Mouse (Mus musculus): ENCODE data around the gene Zfp652. TPM values are rescaled to one million over a fixed set of nuclear protein-coding genes. Genes with fewer than 3 reads are reported as not detected.

Gene Zfp652
- polyA plus RNA-seq, 1 experiment from 2014 or later = 11.9 TPM

DNA sequence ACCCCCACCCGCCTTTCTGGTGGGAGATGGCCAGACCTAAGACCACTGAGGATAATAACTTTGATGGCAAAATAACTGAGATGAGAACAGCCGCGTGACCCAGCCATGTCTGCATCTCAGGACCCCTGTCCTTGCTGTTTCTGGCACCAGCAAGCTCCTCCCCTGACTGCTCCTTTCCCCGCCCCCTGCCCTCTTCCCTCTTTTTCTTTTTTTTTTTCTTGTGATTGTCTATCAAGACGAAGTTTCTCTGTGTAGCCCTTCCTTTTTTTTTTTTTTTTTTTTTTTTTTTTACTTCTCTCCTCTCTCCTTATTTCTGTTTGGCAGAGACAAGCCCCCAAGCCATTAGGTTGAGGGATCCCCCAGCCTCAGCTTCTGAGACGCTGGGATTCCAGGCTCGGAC lies 98.4 kb downstream of the Zfp652 start:
- no peak for DNase-seq (ENCODE audit: low spot score)
- no peaks in the 10 kb centered on the region; the same call in 1 of the 2 replicates for H3K4me1 ChIP-seq (replicated peaks; ENCODE audit: control insufficient read depth, insufficient read depth, low read length)
- no peak overlapping the region for H3K9ac ChIP-seq (ENCODE audit: low read length)
- no peak overlapping the region for H3K27ac ChIP-seq (ENCODE audit: low read depth, low read length)
- no peaks in the 10 kb centered on the region for H3K36me3 ChIP-seq (ENCODE audit: control insufficient read depth, insufficient read depth, low read length)
- no peak for ATAC-seq (replicated peaks; ENCODE audit: low FRiP score)
- H3K9me3 ChIP-seq (ENCODE audit: control insufficient read depth, low read length) = no peaks in the 10 kb centered on the region; the same call in 1 of the 2 replicates
- no peak overlapping the region for H3K4me2 ChIP-seq (ENCODE audit: low read depth, low read length, severe bottlenecking)
- no peaks in the 10 kb centered on the region for H3K27me3 ChIP-seq (ENCODE audit: control insufficient read depth, insufficient read depth, low read length)
- WGBS = 59% methylated on average over 7 of the region's 7 CpGs
- no peak overlapping the region for H3K4me3 ChIP-seq (ENCODE audit: low read depth, low read length)

DNA sequence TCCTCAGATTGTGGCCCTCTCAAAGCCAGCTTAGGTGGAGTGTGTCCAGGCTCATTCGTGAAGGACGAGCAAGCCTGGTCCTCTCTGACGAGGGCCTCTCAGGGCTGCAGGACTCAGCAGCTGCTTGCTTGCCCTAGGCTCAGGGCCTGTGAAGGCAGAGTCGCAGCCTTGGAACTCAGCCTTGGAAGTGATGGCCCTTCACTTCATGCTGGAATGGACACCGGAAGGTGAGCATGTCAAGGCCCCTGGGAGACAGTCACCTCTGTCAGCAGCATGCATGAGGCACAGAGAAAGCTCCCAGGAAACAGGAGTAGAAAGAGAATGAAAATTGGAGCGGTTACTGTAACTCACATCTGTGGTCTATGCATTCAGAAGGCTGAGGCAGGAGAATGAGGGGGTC lies 99.3 kb downstream of the Zfp652 start:
- Histone ChIP-seq H3K36me3 (ENCODE audit: control insufficient read depth, insufficient read depth, low read length) (no peaks in the 10 kb centered on the region), H3K9me3 (ENCODE audit: control insufficient read depth, low read length) (no peaks in the 10 kb centered on the region; the same call in 1 of the 2 replicates), H3K27ac (ENCODE audit: low read depth, low read length) (no peak overlapping the region), H3K4me3 (ENCODE audit: low read depth, low read length) (no peak overlapping the region), H3K27me3 (ENCODE audit: control insufficient read depth, insufficient read depth, low read length) (no peaks in the 10 kb centered on the region), H3K4me1 (replicated peaks; ENCODE audit: control insufficient read depth, insufficient read depth, low read length) (no peaks in the 10 kb centered on the region; the same call in 1 of the 2 replicates), H3K9ac (ENCODE audit: low read length) (no peak overlapping the region), H3K4me2 (ENCODE audit: low read depth, low read length, severe bottlenecking) (no peak overlapping the region)
- 85% methylated on average over 6 of the region's 6 CpGs for WGBS
- ATAC-seq (replicated peaks; ENCODE audit: low FRiP score) (no peak), DNase-seq (ENCODE audit: low spot score) (no peak)

DNA sequence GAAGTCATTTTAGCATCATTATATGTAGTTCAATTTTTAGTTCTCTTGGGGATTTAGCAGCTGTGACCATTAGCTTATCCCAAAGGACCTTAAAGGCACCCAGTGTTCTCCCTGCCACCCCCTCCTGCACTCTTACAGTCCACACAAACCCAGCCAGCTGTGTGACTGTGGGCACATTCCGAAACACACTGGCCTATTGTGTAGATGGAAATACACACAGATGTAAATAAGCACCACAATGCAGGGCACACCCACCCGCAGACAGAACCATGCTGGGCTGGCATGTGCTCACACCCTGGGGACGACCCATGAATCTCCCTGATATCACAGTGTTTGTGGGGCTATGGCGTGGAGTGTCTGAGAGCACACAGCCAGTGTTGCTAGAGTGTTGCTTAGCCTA lies 99.8 kb downstream of the Zfp652 start:
- Histone ChIP-seq H3K4me3 (ENCODE audit: low read depth, low read length) (no peak overlapping the region), H3K27me3 (ENCODE audit: control insufficient read depth, insufficient read depth, low read length) (no peaks in the 10 kb centered on the region), H3K4me1 (replicated peaks; ENCODE audit: control insufficient read depth, insufficient read depth, low read length) (no peaks in the 10 kb centered on the region; the same call in 1 of the 2 replicates), H3K36me3 (ENCODE audit: control insufficient read depth, insufficient read depth, low read length) (no peaks in the 10 kb centered on the region), H3K9me3 (ENCODE audit: control insufficient read depth, low read length) (no peaks in the 10 kb centered on the region; the same call in 1 of the 2 replicates), H3K4me2 (ENCODE audit: low read depth, low read length, severe bottlenecking) (no peak overlapping the region), H3K9ac (ENCODE audit: low read length) (no peak overlapping the region), H3K27ac (ENCODE audit: low read depth, low read length) (no peak overlapping the region)
- WGBS = 76% methylated on average over 4 of the region's 4 CpGs
- no peak for DNase-seq (ENCODE audit: low spot score)
- ATAC-seq (replicated peaks; ENCODE audit: low FRiP score) = no peak

DNA sequence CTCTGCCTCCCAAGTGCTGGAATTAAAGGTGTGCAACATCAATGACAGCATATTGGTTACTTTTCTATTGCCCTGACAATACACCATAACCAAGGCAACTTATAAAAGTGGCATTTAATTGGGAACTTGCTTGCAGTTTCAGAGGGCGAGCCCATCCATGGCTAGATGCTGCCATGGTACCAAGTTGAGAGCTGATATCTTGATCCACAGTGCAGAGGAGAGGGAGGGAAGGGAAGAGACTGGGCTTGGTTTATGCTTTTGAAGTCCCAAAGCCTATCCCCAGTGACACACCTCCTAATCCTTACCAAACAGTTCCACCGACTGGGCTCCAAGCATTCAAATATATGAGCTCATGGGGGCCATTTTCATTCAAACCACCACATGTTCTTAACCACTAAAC lies 101.6 kb downstream of the Zfp652 start:
- WGBS = 96% methylated on average over 2 of the region's 2 CpGs
- H3K4me3 ChIP-seq (ENCODE audit: low read depth, low read length) = no peak overlapping the region
- no peaks in the 10 kb centered on the region; the same call in 1 of the 2 replicates for H3K4me1 ChIP-seq (replicated peaks; ENCODE audit: control insufficient read depth, insufficient read depth, low read length)
- H3K9ac ChIP-seq (ENCODE audit: low read length) = no peak overlapping the region
- H3K9me3 ChIP-seq (ENCODE audit: control insufficient read depth, low read length) = no peaks in the 10 kb centered on the region
- ATAC-seq (replicated peaks; ENCODE audit: low FRiP score) (no peak), DNase-seq (ENCODE audit: low spot score) (no peak)
- H3K27me3 ChIP-seq (ENCODE audit: control insufficient read depth, insufficient read depth, low read length) = no peaks in the 10 kb centered on the region
- no peak overlapping the region for H3K4me2 ChIP-seq (ENCODE audit: low read depth, low read length, severe bottlenecking)
- no peak overlapping the region for H3K27ac ChIP-seq (ENCODE audit: low read depth, low read length)
- no peaks in the 10 kb centered on the region for H3K36me3 ChIP-seq (ENCODE audit: control insufficient read depth, insufficient read depth, low read length)

DNA sequence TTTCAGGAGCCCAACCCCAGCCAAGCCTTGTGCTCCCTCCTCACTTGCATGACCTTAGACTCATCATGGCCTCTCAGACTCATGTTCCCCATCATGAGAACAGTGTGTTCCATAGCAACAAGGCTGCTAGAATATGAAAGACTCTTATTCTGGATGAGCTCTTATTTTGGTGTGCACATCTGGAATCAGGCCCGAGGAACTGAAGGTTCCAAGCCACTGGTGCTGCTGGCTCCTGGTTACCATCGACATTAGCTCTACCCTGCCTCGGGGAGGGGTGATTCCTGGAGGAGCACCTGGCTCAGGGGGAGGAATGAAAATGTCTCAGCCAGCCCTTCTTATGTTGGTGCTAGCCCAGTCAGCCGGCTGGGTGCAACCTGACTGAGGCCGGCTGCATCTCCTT lies 102.4 kb downstream of the Zfp652 start:
- no peak for DNase-seq (ENCODE audit: low spot score)
- Histone ChIP-seq H3K27me3 (ENCODE audit: control insufficient read depth, insufficient read depth, low read length) (no peaks in the 10 kb centered on the region), H3K36me3 (ENCODE audit: control insufficient read depth, insufficient read depth, low read length) (no peaks in the 10 kb centered on the region), H3K4me2 (ENCODE audit: low read depth, low read length, severe bottlenecking) (no peak overlapping the region), H3K27ac (ENCODE audit: low read depth, low read length) (no peak overlapping the region), H3K9me3 (ENCODE audit: control insufficient read depth, low read length) (no peaks in the 10 kb centered on the region), H3K4me3 (ENCODE audit: low read depth, low read length) (no peak overlapping the region), H3K9ac (ENCODE audit: low read length) (no peak overlapping the region), H3K4me1 (replicated peaks; ENCODE audit: control insufficient read depth, insufficient read depth, low read length) (no peaks in the 10 kb centered on the region; the same call in 1 of the 2 replicates)
- WGBS = 78% methylated on average over 5 of the region's 5 CpGs
- no peak for ATAC-seq (replicated peaks; ENCODE audit: low FRiP score)

DNA sequence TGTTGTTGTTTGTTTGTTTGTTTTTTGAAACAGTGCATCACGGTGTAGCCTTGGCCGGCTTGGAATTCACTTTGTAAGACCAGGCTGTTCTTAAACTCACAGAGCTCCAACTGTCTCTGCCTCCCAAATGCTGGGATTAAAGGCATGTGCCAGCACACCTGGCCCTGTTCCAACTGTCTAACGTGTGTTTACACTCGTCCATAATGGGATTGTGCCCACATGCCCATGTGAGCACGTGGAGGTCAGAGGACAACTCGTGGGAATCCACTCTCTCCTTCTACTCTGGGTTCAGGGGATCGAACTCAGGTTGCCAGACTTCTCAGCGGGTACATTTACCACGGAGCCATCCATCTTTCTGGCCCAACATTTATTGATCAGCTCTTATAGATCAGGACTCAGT lies 102.9 kb downstream of the Zfp652 start:
- Histone ChIP-seq H3K4me3 (ENCODE audit: low read depth, low read length) (no peak overlapping the region), H3K4me1 (replicated peaks; ENCODE audit: control insufficient read depth, insufficient read depth, low read length) (no peaks in the 10 kb centered on the region), H3K36me3 (ENCODE audit: control insufficient read depth, insufficient read depth, low read length) (no peaks in the 10 kb centered on the region), H3K9ac (ENCODE audit: low read length) (no peak overlapping the region), H3K27me3 (ENCODE audit: control insufficient read depth, insufficient read depth, low read length) (no peaks in the 10 kb centered on the region), H3K4me2 (ENCODE audit: low read depth, low read length, severe bottlenecking) (no peak overlapping the region), H3K9me3 (ENCODE audit: control insufficient read depth, low read length) (no peaks in the 10 kb centered on the region), H3K27ac (ENCODE audit: low read depth, low read length) (no peak overlapping the region)
- DNase-seq (ENCODE audit: low spot score) (no peak), ATAC-seq (replicated peaks; ENCODE audit: low FRiP score) (no peak)
- WGBS = 81% methylated on average over 9 of the region's 9 CpGs

DNA sequence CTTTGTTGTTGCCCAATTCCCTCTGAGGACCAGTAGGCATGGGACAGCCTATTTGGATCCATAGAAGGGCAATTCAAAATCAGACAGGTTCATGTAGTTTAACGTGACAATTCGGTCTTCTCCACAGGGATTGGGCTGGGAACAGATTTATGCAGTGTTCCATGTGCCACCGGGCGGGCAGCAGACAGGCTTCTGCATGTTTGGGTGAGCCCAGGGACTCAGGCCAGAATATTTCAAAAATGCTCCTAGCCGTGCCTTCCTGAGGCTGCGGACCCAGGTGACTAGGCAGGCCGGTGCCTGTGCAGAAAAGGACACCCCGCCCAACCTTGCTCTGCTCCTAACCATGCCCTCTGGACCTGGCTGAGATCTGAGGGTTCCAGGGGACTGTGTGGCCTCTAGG lies 106.7 kb downstream of the Zfp652 start:
- WGBS = 91% methylated on average over 8 of the region's 8 CpGs
- H3K4me1 ChIP-seq (replicated peaks; ENCODE audit: control insufficient read depth, insufficient read depth, low read length) = peaks cover 3% of the 10 kb centered on the region; the same call in 1 of the 2 replicates
- H3K27me3 ChIP-seq (ENCODE audit: control insufficient read depth, insufficient read depth, low read length) = peaks cover 8% of the 10 kb centered on the region; the same call in 1 of the 2 replicates
- no peak overlapping the region for H3K27ac ChIP-seq (ENCODE audit: low read depth, low read length)
- no peak overlapping the region for H3K4me2 ChIP-seq (ENCODE audit: low read depth, low read length, severe bottlenecking)
- H3K9ac ChIP-seq (ENCODE audit: low read length) = no peak overlapping the region
- no peak for DNase-seq (ENCODE audit: low spot score)
- H3K4me3 ChIP-seq (ENCODE audit: low read depth, low read length) = no peak overlapping the region
- no peaks in the 10 kb centered on the region for H3K36me3 ChIP-seq (ENCODE audit: control insufficient read depth, insufficient read depth, low read length)
- no peak for ATAC-seq (replicated peaks; ENCODE audit: low FRiP score)
- H3K9me3 ChIP-seq (ENCODE audit: control insufficient read depth, low read length) = no peaks in the 10 kb centered on the region

DNA sequence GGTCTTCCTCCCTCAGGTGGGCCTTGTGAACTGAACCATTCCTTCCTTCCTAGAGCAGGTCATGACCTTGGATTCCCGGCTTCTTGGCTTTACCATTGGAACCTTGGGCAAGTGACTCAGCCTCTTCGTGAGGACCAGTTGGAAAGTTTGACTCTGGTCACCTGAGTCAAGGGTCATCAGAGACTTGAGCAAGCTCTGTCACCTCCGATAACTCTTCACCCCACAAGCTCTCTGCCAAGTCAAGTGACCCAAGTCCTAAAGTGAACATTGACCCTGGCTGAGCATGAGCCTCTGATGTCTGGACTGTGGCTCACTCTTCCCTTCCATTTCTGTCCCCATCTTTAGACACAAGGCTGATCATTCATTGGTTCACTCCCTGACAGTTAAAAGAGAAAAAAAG lies 109.0 kb downstream of the Zfp652 start:
- WGBS = 88% methylated on average over 3 of the region's 3 CpGs
- H3K4me2 ChIP-seq (ENCODE audit: low read depth, low read length, severe bottlenecking) = no peak overlapping the region
- no peak overlapping the region for H3K9ac ChIP-seq (ENCODE audit: low read length)
- H3K27me3 ChIP-seq (ENCODE audit: control insufficient read depth, insufficient read depth, low read length) = peaks cover 18% of the 10 kb centered on the region; the same call in 1 of the 2 replicates
- peaks cover 9% of the 10 kb centered on the region; the same call in 1 of the 2 replicates for H3K4me1 ChIP-seq (replicated peaks; ENCODE audit: control insufficient read depth, insufficient read depth, low read length)
- ATAC-seq (replicated peaks; ENCODE audit: low FRiP score) = no peak
- no peaks in the 10 kb centered on the region for H3K36me3 ChIP-seq (ENCODE audit: control insufficient read depth, insufficient read depth, low read length)
- H3K9me3 ChIP-seq (ENCODE audit: control insufficient read depth, low read length) = no peaks in the 10 kb centered on the region
- no peak overlapping the region for H3K27ac ChIP-seq (ENCODE audit: low read depth, low read length)
- no peak for DNase-seq (ENCODE audit: low spot score)
- no peak overlapping the region for H3K4me3 ChIP-seq (ENCODE audit: low read depth, low read length)

DNA sequence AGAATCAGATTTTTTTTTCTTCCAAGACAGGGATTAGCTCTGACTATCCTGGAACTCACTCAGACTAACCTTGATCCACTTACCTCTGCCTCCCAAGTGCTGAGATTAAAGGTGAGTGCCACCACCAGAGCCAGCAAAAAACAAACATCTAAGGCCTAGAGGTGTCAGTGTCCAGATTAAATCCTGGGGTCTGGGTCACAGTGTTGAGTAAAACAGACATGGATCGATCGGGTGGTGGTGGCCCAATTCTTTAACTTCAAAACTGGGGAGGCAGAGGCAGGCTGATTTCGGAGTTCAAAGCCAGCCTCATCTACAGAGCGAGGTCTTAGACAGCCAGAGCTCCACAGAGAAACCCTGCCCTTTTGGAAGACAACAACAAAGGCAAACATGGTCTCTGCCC lies 110.0 kb downstream of the Zfp652 start:
- WGBS = 91% methylated on average over 4 of the region's 4 CpGs
- no peak for DNase-seq (ENCODE audit: low spot score)
- Histone ChIP-seq H3K27ac (ENCODE audit: low read depth, low read length) (no peak overlapping the region), H3K27me3 (ENCODE audit: control insufficient read depth, insufficient read depth, low read length) (peaks cover 27% of the 10 kb centered on the region; the same call in 1 of the 2 replicates), H3K4me3 (ENCODE audit: low read depth, low read length) (no peak overlapping the region), H3K4me1 (replicated peaks; ENCODE audit: control insufficient read depth, insufficient read depth, low read length) (peaks cover 9% of the 10 kb centered on the region; the same call in 1 of the 2 replicates), H3K4me2 (ENCODE audit: low read depth, low read length, severe bottlenecking) (no peak overlapping the region), H3K9ac (ENCODE audit: low read length) (no peak overlapping the region), H3K9me3 (ENCODE audit: control insufficient read depth, low read length) (no peaks in the 10 kb centered on the region), H3K36me3 (ENCODE audit: control insufficient read depth, insufficient read depth, low read length) (no peaks in the 10 kb centered on the region)
- ATAC-seq (replicated peaks; ENCODE audit: low FRiP score) = no peak

All from forebrain, embryonic 11.5 days (tissue).